Mouse (Mus musculus): Measurements from ENCODE around the gene Jade2.

GRCm38 (mm10) chr11:51819964-51820363 lies 37.5 kb downstream of the Jade2 start:
- peak; percentile 84 for TF ChIP-seq CTCF (conservative IDR thresholded peaks at IDR 0.05; ENCODE audit: low read length)
- TF ChIP-seq NANOG (IDR thresholded peaks at IDR 0.05; ENCODE audit: borderline replicate concordance, low read length) = no peak

All from E14TG2a.4 (cell line).